Mouse (Mus musculus): ENCODE measurements at regions not wholly inside any gene's neighbourhood (a gene's known extent, or its start where the extent isn't known, plus 50 kb on each side); places are given as distances from the start of the nearest gene placed in this dataset.

- DNase-seq (ENCODE audit: low spot score) (no peak), ATAC-seq (replicated peaks; ENCODE audit: low FRiP score) (no peak)
- Histone ChIP-seq H3K9ac (ENCODE audit: low read depth, low read length) (no peak overlapping the region), H3K9me3 (ENCODE audit: control insufficient read depth, low read length) (no peaks in the 10 kb centered on the region), H3K36me3 (ENCODE audit: control insufficient read depth, insufficient read depth, low read length) (no peaks in the 10 kb centered on the region), H3K4me1 (replicated peaks; ENCODE audit: control insufficient read depth, insufficient read depth, low read length) (no peaks in the 10 kb centered on the region), H3K27me3 (replicated peaks; ENCODE audit: control insufficient read depth, insufficient read depth, low read length) (no peaks in the 10 kb centered on the region), H3K4me2 (no peak overlapping the region), H3K4me3 (ENCODE audit: low read depth, low read length) (no peak overlapping the region), H3K27ac (ENCODE audit: low read depth, low read length) (no peak overlapping the region)
- WGBS, result 82% methylated on average over 3 of the region's 3 CpGs
Observed at GRCm38 (mm10) chr5:103293953-103294352, 82.8 kb upstream of the Mapk10 start.

GRCm38 (mm10) chr5:103291691-103292090 is 80.6 kb upstream of the Mapk10 start:
- ATAC-seq (replicated peaks; ENCODE audit: low FRiP score), result no peak
- no peaks in the 10 kb centered on the region for H3K36me3 ChIP-seq (ENCODE audit: control insufficient read depth, insufficient read depth, low read length)
- no peaks in the 10 kb centered on the region for H3K9me3 ChIP-seq (ENCODE audit: control insufficient read depth, low read length)
- no peaks in the 10 kb centered on the region for H3K27me3 ChIP-seq (replicated peaks; ENCODE audit: control insufficient read depth, insufficient read depth, low read length)
- H3K4me3 ChIP-seq (ENCODE audit: low read depth, low read length), result no peak overlapping the region
- H3K9ac ChIP-seq (ENCODE audit: low read depth, low read length), result no peak overlapping the region
- H3K27ac ChIP-seq (ENCODE audit: low read depth, low read length), result no peak overlapping the region
- H3K4me1 ChIP-seq (replicated peaks; ENCODE audit: control insufficient read depth, insufficient read depth, low read length), result no peaks in the 10 kb centered on the region
- DNase-seq (ENCODE audit: low spot score), result no peak
- no peak overlapping the region for H3K4me2 ChIP-seq
- WGBS, result 84% methylated on average over 9 of the region's 9 CpGs

- no peak for ATAC-seq (replicated peaks; ENCODE audit: low FRiP score)
- H3K4me2 ChIP-seq, result no peak overlapping the region
- no peak for DNase-seq (ENCODE audit: low spot score)
Observed at GRCm38 (mm10) chr5:103291219-103291618, 80.1 kb upstream of the Mapk10 start.

GRCm38 (mm10) chr5:103269206-103269605 is 58.1 kb upstream of the Mapk10 start:
- Histone ChIP-seq H3K9me3 (ENCODE audit: control insufficient read depth, low read length) (no peaks in the 10 kb centered on the region), H3K27ac (ENCODE audit: low read depth, low read length) (no peak overlapping the region), H3K27me3 (replicated peaks; ENCODE audit: control insufficient read depth, insufficient read depth, low read length) (no peaks in the 10 kb centered on the region), H3K4me3 (ENCODE audit: low read depth, low read length) (no peak overlapping the region), H3K9ac (ENCODE audit: low read depth, low read length) (no peak overlapping the region), H3K4me2 (no peak overlapping the region), H3K36me3 (ENCODE audit: control insufficient read depth, insufficient read depth, low read length) (no peaks in the 10 kb centered on the region), H3K4me1 (replicated peaks; ENCODE audit: control insufficient read depth, insufficient read depth, low read length) (no peaks in the 10 kb centered on the region)
- DNase-seq (ENCODE audit: low spot score), result no peak
- 84% methylated on average over 6 of the region's 6 CpGs for WGBS
- no peak for ATAC-seq (replicated peaks; ENCODE audit: low FRiP score)

More at GRCm38 (mm10) chr5:103291219-103291618, 80.1 kb upstream of the Mapk10 start:
- Histone ChIP-seq H3K4me1 (replicated peaks; ENCODE audit: control insufficient read depth, insufficient read depth, low read length) (no peaks in the 10 kb centered on the region), H3K4me3 (ENCODE audit: low read depth, low read length) (no peak overlapping the region), H3K9ac (ENCODE audit: low read depth, low read length) (no peak overlapping the region), H3K27me3 (replicated peaks; ENCODE audit: control insufficient read depth, insufficient read depth, low read length) (no peaks in the 10 kb centered on the region), H3K27ac (ENCODE audit: low read depth, low read length) (no peak overlapping the region), H3K36me3 (ENCODE audit: control insufficient read depth, insufficient read depth, low read length) (no peaks in the 10 kb centered on the region), H3K9me3 (ENCODE audit: control insufficient read depth, low read length) (no peaks in the 10 kb centered on the region)
- 79% methylated on average over 8 of the region's 8 CpGs for WGBS

- Histone ChIP-seq H3K27ac (ENCODE audit: low read depth, low read length) (no peak overlapping the region), H3K27me3 (replicated peaks; ENCODE audit: control insufficient read depth, insufficient read depth, low read length) (no peaks in the 10 kb centered on the region), H3K9me3 (ENCODE audit: control insufficient read depth, low read length) (no peaks in the 10 kb centered on the region), H3K4me2 (no peak overlapping the region), H3K36me3 (ENCODE audit: control insufficient read depth, insufficient read depth, low read length) (no peaks in the 10 kb centered on the region), H3K9ac (ENCODE audit: low read depth, low read length) (no peak overlapping the region), H3K4me3 (ENCODE audit: low read depth, low read length) (no peak overlapping the region), H3K4me1 (replicated peaks; ENCODE audit: control insufficient read depth, insufficient read depth, low read length) (no peaks in the 10 kb centered on the region)
- ATAC-seq (replicated peaks; ENCODE audit: low FRiP score), result no peak
- 84% methylated on average over 2 of the region's 2 CpGs for WGBS
- DNase-seq (ENCODE audit: low spot score), result no peak
Observed at GRCm38 (mm10) chr5:103264903-103265302, 53.8 kb upstream of the Mapk10 start.

GRCm38 (mm10) chr5:103261406-103261805 is 50.3 kb upstream of the Mapk10 start:
- 87% methylated on average over 10 of the region's 10 CpGs for WGBS

More at GRCm38 (mm10) chr5:103261406-103261805, 50.3 kb upstream of the Mapk10 start:
- H3K27ac ChIP-seq (ENCODE audit: low read depth, low read length), result no peak overlapping the region
- H3K4me3 ChIP-seq (ENCODE audit: low read depth, low read length), result no peak overlapping the region
- ATAC-seq (replicated peaks; ENCODE audit: low FRiP score), result no peak
- H3K36me3 ChIP-seq (ENCODE audit: control insufficient read depth, insufficient read depth, low read length), result no peaks in the 10 kb centered on the region
- H3K4me2 ChIP-seq, result no peak overlapping the region
- no peaks in the 10 kb centered on the region for H3K4me1 ChIP-seq (replicated peaks; ENCODE audit: control insufficient read depth, insufficient read depth, low read length)
- no peaks in the 10 kb centered on the region for H3K9me3 ChIP-seq (ENCODE audit: control insufficient read depth, low read length)
- H3K27me3 ChIP-seq (replicated peaks; ENCODE audit: control insufficient read depth, insufficient read depth, low read length), result no peaks in the 10 kb centered on the region
- no peak for DNase-seq (ENCODE audit: low spot score)
- H3K9ac ChIP-seq (ENCODE audit: low read depth, low read length), result no peak overlapping the region
